Mouse (Mus musculus) spleen, postnatal 10 days (tissue): Measurements from ENCODE around the gene Mrgprh.

Source experiments
- DNase-seq, 2 experiments: peaks; one replicate each; pipeline ENCODE4 v3.0.0; 2021 to 2022; ENCODE audit warnings: low spot score in 2 of 2

Gene Mrgprh

DNA sequence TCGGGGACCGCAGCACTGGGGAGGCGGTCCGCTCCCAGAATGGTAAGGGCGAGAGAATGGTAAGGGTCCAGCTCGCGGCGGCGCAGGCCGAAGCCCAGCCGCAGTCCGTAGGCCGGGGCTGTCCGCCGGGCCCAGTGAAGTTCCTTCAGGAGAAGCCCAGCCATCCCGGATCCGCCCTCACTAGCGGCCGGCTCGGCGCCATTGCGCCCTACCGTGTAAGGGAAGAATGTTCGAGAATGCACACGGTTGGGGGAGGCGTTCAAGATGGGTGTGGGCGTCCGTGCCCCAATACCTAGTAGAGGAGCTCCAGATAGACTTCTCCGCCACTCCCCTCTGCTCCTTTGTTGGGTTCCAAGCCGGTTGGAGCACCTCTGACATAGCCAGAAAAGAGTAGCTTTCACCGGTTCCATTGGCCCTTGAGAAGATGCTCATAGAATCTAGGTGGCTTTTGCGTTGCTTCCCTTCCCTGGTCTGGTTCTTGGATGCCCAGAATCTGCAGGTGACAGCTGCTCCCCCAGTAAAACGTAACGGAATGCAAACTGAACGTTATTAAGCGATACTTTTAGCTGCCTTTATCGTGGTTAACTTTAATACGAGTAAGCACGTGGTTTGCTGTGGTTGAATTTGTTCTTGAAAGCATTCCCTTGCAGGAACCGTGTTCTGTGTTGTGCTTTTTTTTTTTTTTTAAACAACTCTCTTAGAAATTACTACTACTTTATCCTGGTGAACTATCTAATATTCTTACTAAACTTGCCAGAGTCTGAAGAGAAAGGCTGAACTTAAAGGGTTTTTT lies 41.0 kb downstream of the Mrgprh start:
- peak in 1 of 2 experiments; percentile 71 for DNase-seq

DNA sequence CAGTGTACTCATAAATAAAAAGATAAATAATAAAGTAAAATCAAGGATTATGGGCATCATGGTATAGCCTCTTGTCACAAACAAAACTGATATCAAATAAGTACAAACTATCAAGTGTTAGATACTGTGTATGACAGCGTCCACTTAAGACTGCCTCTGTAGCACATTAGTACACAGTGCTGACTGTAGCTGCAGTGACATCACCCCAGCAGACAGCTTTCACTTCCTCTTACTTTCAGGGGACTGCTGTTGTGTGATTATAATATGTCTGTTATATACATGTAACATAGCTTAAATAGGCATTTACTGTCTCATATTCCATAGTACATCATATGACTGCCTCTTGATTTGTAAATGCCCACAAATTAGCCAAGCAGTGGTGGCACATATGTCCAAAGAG lies 45.2 kb downstream of the Mrgprh start:
- DNase-seq, result no peak

DNA sequence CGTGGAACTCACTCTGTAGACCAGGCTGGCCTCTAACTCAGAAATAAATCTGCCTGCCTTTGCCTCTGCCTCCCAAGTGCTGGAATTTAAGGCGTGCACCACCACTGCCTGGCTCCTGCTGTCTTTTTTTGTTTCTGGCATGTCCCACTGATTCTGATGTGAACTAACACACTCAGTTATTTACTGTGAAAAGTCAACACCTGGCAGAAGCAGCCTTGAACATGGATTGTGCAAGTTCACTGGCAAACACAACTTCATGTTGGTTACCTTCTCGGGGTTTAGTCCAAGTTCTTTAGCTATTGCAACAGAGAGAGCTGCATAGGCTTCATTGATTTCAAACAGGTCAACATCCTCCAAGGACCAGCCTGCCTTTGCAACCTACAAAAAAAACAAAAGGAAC lies 49.2 kb downstream of the Mrgprh start:
- DNase-seq, result no peak

GRCm38 (mm10) chr17:12925703-12926180 lies 49.9 kb downstream of the Mrgprh start:
- DNase-seq, result no peak
